Mouse (Mus musculus) thymus, adult 18-20 months (tissue): ENCODE data around the gene Ddr1.
A peak's percentile ranks its signal among the peaks of the same experiment; 100 is the strongest.
"Not testable (repeated sequence)": the region's sequence is repeated elsewhere in the genome, so short reads cannot be mapped to it uniquely, and the experiment has no call there.

Experiments
- DNase-seq, 2 experiments: peaks; one replicate each; pipeline ENCODE4 v3.0.0; 2022; ENCODE audit warnings: mixed read lengths in 2 of 2

Gene Ddr1

DNA sequence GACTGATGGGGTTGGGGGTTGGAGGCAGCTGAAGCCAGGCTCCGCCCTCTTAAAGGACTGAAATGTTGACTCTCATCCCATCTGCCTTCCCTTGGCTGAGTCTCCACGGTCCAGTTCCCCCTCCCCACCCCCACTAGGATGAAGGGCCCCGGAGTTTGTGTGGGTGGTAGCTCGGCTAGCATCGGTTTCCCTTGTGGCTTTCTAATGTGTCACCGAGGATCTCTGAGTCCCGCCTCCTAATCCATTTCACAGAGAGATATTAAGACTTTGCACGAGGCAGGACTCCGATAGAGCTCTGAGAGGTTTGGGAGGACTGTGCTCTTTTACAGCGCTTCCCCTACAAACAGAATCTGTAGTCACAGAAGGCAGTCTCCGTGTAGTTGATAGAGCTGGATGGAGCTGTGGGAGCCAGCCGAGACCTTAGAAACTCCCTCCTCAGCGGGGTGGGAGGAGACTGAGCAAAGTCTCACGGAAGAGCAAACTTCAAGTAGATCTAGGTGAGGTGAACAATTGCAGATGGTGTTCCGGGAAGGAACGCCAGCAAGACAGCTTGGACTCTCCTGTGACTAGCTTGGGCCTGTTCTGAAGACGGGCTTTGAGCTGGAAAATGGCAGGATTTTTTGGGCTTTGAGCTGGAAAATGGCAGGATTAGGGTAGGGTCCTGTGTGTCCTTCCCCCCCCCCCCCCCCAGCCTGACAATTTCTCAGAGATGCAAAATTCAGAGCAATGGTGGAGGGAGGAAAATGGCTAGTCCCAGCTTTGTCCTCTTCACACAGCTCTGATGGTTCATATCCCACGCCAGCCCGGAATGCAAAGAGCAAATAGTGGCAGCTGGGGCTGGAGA, at the start of gene Ddr1:
Gene Ddr1, minus strand, starts transcription at position 1 of the 844 bp plus-strand sequence.
- DNase-seq = no peak

DNA sequence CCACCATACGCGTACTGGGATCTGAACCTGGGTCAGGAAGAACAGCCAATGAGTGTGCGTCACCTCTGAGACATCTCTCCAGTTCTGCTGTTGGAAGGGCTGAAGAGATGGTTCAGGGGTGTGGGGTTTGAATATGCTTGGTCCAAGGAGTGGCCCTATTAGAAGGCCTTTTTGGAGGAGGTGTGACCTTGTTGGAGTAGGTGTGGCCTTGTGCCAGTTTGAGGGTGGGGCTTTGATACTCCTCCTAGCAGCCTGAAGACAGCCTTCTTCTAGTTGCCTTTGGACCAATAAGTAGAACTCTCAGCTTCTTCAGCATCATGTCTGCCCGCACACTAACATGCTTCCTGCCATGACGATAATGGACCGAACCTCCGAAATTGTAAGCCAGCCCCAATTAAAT, 49.2 kb upstream of the Ddr1 start:
- no peak for DNase-seq

- no peak for DNase-seq
These were observed 47.9 kb upstream of the Ddr1 start for GRCm38 (mm10) chr17:35752221-35752811.

DNA sequence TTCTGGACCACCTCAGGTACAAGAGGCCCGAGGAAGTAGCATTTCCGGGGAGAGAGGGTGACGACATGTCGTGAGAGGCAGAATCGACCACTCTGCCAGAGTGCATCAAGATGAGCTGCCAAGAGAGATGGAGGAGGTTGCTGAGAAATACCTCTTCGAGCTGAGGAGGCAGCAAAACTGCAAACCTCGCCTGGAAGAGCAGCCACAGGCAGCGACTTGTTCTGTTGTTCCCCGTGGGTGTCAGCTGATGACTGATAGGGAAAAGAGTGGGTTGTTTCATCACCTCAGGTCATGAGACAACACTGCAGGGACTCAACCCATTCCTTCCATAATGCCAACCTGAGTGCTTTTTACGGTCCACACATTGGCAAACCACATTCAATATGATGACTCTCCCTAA, 45.3 kb upstream of the Ddr1 start:
- no peak for DNase-seq

DNA sequence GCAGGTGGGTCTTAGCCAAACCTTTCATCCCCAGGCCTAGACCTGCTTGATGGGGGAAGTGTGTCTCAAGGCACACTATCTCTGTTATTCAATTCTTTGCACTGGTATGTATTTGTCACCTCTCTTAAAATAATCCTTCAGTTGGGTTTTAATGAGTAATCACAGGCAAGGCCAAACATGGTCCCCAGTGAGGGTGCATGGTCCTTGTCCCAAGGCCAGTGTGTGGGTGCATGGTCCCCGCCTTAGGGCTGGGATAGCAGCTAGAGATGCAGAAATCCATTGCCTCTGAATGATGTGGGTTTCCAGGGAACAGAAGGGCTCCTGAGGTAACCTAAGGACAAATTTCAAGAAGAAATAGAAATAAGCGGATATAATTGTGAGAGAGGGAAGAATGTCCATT, 39.9 kb upstream of the Ddr1 start:
- no peak for DNase-seq

- DNase-seq = no peak
These were observed 38.5 kb upstream of the Ddr1 start for GRCm38 (mm10) chr17:35742948-35743347.

DNA sequence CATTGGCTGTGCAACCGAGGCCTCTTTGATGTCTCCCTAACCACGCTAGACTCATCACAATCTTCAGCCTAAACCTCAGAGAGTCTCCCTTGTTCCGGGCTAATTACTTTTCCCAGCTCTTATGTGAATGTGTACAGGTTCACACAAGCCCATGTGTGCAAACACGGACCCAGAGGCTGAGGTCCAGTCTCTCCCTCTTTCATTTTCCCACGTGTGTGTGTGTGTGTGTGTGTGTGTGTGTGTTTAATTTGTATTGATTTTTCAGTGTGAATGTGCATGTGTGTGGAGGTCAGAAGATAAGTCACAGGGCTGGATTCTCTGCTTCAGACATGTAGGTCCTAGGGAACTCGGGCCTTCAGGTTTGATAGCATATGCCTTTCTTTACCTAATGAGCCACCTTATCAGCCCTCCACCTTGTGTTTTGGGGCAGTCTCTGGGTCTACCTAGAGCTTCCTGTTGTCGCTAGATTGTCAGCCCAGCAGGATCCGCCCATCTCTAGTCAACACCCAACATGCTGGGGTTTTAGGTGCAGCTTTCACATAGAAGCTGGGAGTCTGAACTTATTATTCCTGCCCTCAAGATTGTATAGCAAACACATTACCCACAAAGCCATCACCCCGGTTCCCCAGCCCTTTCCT, 37.3 kb upstream of the Ddr1 start:
- no peak for DNase-seq

GRCm38 (mm10) chr17:35740276-35740880, 36.0 kb upstream of the Ddr1 start:
- no peak for DNase-seq

GRCm38 (mm10) chr17:35739675-35740074, 35.3 kb upstream of the Ddr1 start:
- DNase-seq = peak; percentile 56 to 75

DNA sequence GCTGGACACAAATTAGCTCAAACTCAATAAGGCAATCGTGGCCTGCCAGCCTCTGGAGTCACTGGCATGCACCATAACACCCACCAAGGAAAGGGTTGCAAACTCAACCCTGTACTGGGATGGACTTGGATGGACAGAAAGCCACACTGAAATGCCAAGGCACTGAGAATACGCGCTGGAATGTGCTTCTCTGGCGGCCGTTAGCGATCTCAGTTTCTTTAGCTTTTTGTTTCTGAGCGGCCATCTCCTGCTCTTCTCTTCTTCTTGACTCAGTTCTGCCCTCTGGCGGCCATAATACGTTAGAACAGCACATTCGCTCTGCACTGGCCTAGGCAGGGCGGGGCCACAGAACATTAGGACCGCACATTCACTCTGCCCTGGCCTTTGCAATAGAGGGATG, 33.3 kb upstream of the Ddr1 start:
- peak; percentile 44 to 56 for DNase-seq

- peak; percentile 43 to 51 for DNase-seq
These were observed 32.0 kb upstream of the Ddr1 start for GRCm38 (mm10) chr17:35736280-35736960.

DNA sequence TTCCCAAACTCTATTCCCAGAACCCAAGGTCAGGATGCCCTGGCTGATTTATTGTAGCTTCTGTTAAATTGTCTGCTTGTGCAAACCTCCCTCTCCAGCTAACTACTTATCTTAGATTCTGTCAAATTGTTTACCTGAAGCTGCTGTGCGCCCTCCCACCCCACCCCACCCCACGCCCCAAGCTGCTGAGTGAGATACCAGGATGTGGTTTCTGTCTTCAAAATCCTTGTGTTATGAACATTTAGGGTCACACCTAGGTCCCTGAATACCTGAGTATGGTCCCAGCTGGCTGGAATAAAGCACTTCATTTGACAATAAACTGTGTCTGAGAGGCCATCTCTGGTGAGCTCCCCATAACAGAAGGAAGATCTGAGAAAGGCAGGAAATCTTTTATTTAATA, 30.1 kb upstream of the Ddr1 start:
- no peak for DNase-seq

DNA sequence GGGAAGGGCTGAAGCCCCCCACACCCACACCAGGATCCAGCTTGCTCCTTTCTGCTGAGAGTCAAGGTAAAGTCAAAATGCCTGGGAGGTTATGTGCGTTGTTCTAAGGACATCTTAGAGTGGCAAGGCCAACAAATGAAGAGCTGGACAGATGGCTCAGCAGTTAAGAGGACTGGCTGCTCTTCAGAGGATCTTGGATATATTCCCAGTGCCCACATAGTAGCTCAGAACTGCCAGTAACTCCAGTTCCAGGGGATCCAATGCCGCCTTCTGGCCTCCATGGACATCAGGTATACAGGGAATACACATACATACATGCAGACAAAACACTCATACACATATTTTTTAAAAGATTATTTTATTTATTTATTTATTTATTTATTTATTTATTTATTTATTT, 29.0 kb upstream of the Ddr1 start:
- no peak for DNase-seq

GRCm38 (mm10) chr17:35731431-35732145, 27.2 kb upstream of the Ddr1 start:
- no peak for DNase-seq

- not testable (repeated sequence) for DNase-seq
These were observed 25.7 kb upstream of the Ddr1 start for GRCm38 (mm10) chr17:35730112-35730511.

DNA sequence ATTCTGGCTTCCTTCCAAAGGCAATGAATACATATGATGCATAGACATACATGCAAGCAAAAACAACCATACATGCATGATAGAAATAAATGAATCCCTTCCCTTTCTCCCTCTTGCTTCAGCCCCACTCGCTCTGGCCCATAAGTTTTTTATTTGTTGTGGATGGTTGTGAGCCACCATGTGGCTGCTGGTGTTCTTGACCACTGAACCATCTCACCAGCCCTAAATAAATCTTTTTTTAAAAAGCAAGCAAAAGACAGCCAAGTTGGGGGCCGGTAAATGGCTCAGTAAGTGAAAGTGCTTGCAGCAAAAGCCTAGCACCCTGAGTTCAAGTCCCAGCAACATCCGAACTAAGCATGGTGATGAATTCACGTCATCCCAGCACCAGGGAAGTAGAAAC, 24.4 kb upstream of the Ddr1 start:
- no peak for DNase-seq

DNA sequence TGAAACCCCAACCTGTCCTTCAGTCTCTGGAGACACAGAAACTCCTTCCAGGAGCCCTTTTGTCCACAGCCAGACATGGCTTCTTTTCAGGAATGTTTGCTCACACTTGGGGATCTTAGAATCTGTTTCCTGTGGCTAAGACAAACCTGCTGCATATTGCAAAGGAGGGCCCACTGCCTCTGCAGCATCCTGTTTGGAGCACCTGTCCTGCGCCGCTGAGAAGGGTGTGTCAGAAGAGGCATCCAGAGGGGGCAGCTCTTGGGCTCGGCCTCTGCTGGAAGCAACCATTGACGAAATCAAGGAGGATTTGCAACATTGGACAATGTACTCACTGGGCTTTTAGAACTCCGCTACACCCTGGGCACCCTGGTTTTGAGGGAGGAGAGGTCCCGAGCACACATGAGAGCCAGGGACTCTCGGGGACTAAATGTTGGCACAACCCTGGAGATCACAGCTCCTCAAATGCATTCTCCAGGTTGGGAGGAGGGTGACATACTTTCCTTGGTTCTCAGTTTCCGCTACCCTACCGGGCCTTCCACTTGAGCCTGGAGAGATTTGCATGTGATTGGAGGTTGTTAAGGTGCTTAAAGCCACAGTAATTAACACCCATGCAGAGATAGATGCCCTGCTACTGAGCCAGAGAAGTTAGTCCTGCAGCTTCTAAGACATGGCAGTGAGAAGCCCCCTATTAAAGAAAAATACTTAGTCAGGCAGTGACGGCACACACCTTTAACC, 23.2 kb upstream of the Ddr1 start:
- DNase-seq = no peak

DNA sequence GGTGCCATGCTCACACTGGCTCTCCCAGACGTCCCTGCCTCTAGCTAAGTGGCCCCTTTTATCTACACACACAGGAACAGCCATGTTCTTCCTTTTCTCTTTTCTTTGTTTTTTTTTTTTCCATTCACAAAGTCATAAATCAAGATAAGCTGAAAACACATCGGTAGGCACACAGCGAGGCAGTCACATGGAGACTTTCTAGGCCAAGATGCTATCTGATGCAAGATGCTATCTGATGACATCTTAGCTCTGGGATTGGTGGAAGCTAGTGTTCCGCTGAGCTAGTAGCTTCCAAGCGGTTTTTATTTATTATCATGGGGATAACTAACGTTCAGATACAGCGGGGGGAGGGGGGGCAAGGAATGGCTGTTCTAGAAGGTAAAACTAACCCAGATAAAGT, 22.6 kb upstream of the Ddr1 start:
- no peak for DNase-seq

GRCm38 (mm10) chr17:35725286-35726232, 21.1 kb upstream of the Ddr1 start:
- peak; percentile 60 to 66 for DNase-seq

- no peak for DNase-seq
These were observed 17.3 kb upstream of the Ddr1 start for GRCm38 (mm10) chr17:35721676-35722075.
